Mouse (Mus musculus) kidney, embryonic 16.5 days (tissue): ENCODE data around the gene Gm5134. TPM values are rescaled to one million over a fixed set of nuclear protein-coding genes. Genes with fewer than 3 reads are reported as not detected.
"Not testable (repeated sequence)": the region's sequence is repeated elsewhere in the genome, so short reads cannot be mapped to it uniquely, and the experiment has no call there.

Experiments used
- ATAC-seq: fragments of 200-750 bp; cut with Nextera tagmentation; 2 replicates; pipeline ENCODE4 v1.8.0; 2017; ENCODE audit warnings: moderate TSS enrichment; ENCODE audit not compliant: low FRiP score, low TSS enrichment
- H3K27ac ChIP-seq: fragments of 300-500 bp; sonication (generic); 2 replicates; pipeline ENCODE4 v1.5.1; 2014; ENCODE audit warnings: low read length
- H3K27me3 ChIP-seq: fragments of 300-500 bp; sonication (generic); 2 replicates; pipeline ENCODE4 v1.6.1; 2014; ENCODE audit warnings: low read length, control low read depth, mixed read lengths; ENCODE audit not compliant: insufficient read depth
- H3K36me3 ChIP-seq: fragments of 300-500 bp; sonication (generic); 2 replicates; pipeline ENCODE4 v1.6.1; 2014; ENCODE audit warnings: low read length, control low read depth, mixed read lengths; ENCODE audit not compliant: insufficient read depth
- H3K4me1 ChIP-seq: fragments of 300-500 bp; sonication (generic); 2 replicates; pipeline ENCODE4 v1.6.1; 2014; ENCODE audit warnings: low read length, control low read depth, mixed read lengths; ENCODE audit not compliant: insufficient read depth
- H3K4me2 ChIP-seq: fragments of 300-500 bp; sonication (generic); replicated peaks from 2 replicates; pipeline ENCODE4 v1.6.1; 2014; ENCODE audit warnings: low read depth, low read length
- H3K4me3 ChIP-seq: fragments of 300-500 bp; sonication (generic); 2 replicates; pipeline ENCODE4 v1.5.1; 2014; ENCODE audit warnings: mild to moderate bottlenecking, low read length
- H3K9ac ChIP-seq: fragments of 300-500 bp; sonication (generic); replicated peaks from 2 replicates; pipeline ENCODE4 v1.6.1; 2014; ENCODE audit warnings: low read length
- H3K9me3 ChIP-seq: fragments of 300-500 bp; sonication (generic); 2 replicates; pipeline ENCODE4 v1.6.1; 2016; ENCODE audit warnings: low read length, control low read depth
- WGBS: fragments of 180-500 bp; shearing (Covaris S2); extraction: QIAGEN DNeasy Blood & Tissue Kit; methylation state at CpG from one replicate; pipeline ENCODE4 v1.1.7; 2014; 5-methylcytosine and 5-hydroxymethylcytosine counted together
- polyA plus RNA-seq: library from polyadenylated mRNA; unstranded; fragments of >200 nt; fragmentation: Nextera tagmentation; extraction: Ambion mirVana; gene quantifications from 2 replicates; pipeline ENCODE4 v1.2.1, GENCODE M21; 2015

The Gm5134 gene
- polyA plus RNA-seq, 1 experiment from 2014 or later = not detected

DNA sequence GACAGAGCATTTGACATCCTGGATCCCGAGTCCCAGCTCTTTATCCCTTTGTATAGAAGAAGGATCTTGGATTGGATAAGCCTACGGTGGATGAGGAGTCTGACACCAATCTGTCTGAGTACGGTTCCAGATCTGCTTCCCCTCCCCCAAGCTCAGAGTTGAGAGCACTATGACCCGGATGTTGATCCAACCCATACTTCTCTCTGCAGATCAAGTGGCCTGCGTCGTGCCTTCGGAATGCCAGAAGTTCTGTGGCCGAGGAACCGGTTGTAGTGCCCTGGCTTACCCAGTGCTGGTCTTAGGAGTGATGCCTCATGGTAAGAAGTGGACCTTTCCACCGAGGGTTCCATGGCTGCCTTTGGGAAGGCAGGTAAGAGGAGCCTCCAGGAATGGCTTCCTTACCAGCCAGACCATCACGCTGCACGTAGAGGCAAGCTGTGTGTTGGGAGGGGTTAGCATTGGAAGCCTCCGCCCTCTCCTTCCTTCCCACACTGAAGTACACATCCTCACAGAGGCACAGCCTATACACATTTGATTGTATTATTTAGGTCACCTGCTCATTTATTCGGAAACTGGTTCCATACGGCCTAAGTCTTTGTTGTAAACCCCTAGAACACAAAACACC lies 39.4 kb downstream of the Gm5134 start:
- Histone ChIP-seq H3K9ac (no peak overlapping the region), H3K4me2 (no peak overlapping the region), H3K4me3 (no peak overlapping the region), H3K27me3 (no peaks in the 10 kb centered on the region), H3K27ac (no peak overlapping the region), H3K4me1 (no peaks in the 10 kb centered on the region), H3K9me3 (no peaks in the 10 kb centered on the region), H3K36me3 (no peaks in the 10 kb centered on the region)
- WGBS = 84% methylated on average over 15 of the region's 15 CpGs
- ATAC-seq = no peak

DNA sequence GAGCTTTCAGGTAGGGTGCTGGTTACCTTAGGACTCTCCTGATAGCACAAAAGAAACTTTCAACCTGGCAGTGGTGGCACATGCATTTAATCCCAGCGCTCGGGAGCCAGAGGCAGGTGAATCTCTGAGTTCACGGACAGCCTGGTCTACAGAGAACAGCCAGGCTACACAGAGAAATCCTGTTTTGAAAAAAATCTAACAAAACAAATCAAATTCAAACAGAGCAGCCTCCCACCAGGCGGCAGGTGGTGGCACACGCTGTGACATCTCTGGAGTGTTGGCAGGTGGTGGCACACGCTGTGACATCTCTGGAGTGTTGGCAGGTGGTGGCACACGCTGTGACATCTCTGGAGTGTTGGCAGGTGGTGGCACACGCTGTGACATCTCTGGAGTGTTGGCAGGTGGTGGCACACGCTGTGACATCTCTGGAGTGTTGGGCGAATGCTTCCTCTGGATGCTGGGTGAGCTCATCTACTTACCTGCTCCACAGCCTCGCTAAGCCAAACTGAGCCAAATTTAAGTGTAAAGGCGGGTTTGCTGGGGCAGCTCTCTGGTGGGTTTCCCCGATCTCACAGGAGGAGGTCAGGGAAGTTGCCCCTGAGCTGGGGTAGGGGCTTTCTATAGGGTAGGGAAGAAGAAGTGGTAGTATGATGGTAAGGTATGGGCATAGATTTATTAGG lies 40.4 kb downstream of the Gm5134 start:
- not testable (repeated sequence) for H3K27me3 ChIP-seq, H3K4me3 ChIP-seq, ATAC-seq, H3K4me2 ChIP-seq, H3K4me1 ChIP-seq, H3K36me3 ChIP-seq, H3K9me3 ChIP-seq, H3K9ac ChIP-seq, H3K27ac ChIP-seq
- WGBS = 81% methylated on average over 12 of the region's 13 CpGs

DNA sequence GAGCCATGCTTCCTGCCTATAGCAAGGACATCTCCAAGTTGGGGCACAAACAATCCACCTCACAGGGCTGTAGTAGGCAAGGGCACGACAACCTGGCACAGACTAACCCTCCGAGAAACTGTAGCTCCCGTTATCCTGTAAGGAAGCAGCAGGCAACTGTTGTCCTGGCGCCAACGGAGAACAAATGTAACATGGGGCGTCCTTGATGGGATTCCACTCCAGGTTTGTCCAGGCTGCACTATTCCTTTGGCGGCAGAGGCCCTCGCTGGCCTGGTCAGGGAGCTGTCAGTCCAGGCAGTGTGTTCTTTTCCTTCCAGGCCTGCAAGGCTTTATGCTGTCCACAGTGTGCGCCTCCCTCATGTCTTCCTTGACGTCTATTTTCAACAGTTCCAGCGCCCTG lies 41.1 kb downstream of the Gm5134 start:
- Histone ChIP-seq H3K4me3 (no peak overlapping the region), H3K36me3 (no peaks in the 10 kb centered on the region), H3K4me1 (no peaks in the 10 kb centered on the region), H3K9me3 (no peaks in the 10 kb centered on the region), H3K27ac (no peak overlapping the region), H3K4me2 (no peak overlapping the region), H3K9ac (no peak overlapping the region), H3K27me3 (no peaks in the 10 kb centered on the region)
- 88% methylated on average over 11 of the region's 11 CpGs for WGBS
- ATAC-seq = no peak

DNA sequence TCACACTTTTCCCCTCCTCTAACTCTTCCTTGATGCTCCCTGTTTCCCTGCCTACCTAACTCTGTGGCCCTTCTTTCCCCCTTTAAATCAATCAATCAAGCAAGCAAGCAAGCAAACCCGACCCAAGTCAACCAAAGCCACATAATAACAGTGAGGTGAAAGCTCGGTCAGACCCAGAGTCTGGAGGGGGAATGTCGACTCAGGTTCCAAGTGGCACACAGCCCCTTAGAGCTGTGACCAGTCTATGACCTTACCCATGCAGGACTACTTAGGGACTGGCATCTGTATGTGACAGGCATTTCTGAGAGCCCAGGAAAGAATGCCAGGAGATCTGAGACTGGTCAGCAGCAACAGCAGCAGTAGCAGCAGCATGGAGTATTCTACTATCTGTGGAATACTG lies 42.0 kb downstream of the Gm5134 start:
- Histone ChIP-seq H3K9ac (no peak overlapping the region), H3K36me3 (no peaks in the 10 kb centered on the region), H3K27ac (no peak overlapping the region), H3K27me3 (no peaks in the 10 kb centered on the region), H3K9me3 (no peaks in the 10 kb centered on the region), H3K4me2 (no peak overlapping the region), H3K4me1 (0 out of 2 replicates have a peak, but pooled peaks cover 2% of the 10 kb centered on the region), H3K4me3 (no peak overlapping the region)
- 25% methylated on average over 3 of the region's 3 CpGs for WGBS
- no peak for ATAC-seq

DNA sequence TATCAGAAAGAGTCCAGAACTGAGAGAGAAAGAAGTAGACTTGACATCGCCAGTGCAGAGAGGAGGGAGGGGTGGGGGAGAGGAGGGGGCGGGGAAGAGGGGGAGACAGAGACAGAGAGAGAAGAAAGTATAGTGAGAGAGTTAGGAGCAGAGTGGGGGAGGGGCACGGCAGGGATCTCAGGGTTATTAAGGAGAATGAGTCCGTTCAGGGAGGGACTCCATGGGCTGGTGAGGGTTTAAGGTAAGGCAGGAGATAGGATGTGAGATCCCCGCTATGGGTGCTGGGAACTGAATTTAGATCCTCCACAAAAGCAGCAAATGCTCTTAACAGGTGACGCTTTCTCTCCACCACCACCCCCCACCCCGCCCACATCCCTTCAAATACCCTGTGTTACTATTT lies 46.8 kb downstream of the Gm5134 start:
- Histone ChIP-seq H3K36me3 (no peaks in the 10 kb centered on the region), H3K9ac (no peak overlapping the region), H3K27me3 (no peaks in the 10 kb centered on the region), H3K4me2 (peak overlapping the region; percentile 4; the same call in 1 of the 2 replicates), H3K4me3 (no peak overlapping the region), H3K4me1 (peaks cover 11% of the 10 kb centered on the region; the same call in 1 of the 2 replicates), H3K9me3 (no peaks in the 10 kb centered on the region), H3K27ac (no peak overlapping the region)
- WGBS = 21% methylated on average over 6 of the region's 7 CpGs
- ATAC-seq = no peak

DNA sequence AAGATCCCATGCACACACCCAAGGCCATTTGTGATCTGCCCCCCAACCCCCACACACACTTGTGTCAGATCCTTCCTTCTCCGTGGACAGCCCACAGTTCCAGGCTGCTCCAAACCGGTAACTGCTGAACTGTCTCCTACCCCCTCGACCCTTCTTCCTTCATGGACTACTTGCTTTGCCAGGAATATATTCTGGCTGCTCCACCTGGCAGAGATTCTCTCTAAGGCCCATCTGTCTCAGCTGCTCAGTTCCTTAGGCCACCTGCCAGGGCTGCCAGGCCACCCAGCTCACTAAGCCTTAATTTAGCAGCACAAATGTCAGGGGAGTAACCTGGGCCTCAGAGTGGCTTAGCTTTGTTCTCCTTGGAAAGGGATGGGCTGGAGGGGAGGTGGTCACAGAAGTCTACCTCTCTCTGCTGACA lies 47.8 kb downstream of the Gm5134 start:
- H3K4me2 ChIP-seq = no peak overlapping the region
- no peak for ATAC-seq
- WGBS = 12% methylated on average over 3 of the region's 3 CpGs
- H3K27ac ChIP-seq = no peak overlapping the region
- H3K9me3 ChIP-seq = no peaks in the 10 kb centered on the region
- H3K36me3 ChIP-seq = no peaks in the 10 kb centered on the region
- no peak overlapping the region for H3K9ac ChIP-seq
- no peak overlapping the region for H3K4me3 ChIP-seq
- H3K27me3 ChIP-seq = no peaks in the 10 kb centered on the region
- H3K4me1 ChIP-seq = peaks cover 11% of the 10 kb centered on the region; the same call in 1 of the 2 replicates

DNA sequence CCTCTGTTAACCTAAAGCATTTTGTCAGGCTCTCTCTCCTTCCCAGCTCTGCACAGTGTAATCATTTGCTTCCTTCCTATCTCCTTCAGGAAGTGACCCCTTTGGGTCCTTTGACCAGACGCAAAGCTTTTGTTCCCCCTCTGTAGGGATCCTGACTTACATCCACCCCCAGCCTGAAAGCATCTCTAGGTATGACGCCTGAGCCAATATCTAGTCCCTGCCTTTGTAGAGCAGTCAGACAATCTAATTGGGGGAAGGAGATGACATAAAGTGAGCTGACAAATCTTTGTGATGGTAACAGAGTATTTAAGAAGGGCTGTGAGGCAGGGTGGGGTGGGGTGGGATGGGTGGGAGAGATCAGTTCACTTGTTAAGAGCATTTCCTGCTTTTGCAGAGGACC lies 48.3 kb downstream of the Gm5134 start:
- 63% methylated on average over 2 of the region's 2 CpGs for WGBS
- ATAC-seq = no peak

DNA sequence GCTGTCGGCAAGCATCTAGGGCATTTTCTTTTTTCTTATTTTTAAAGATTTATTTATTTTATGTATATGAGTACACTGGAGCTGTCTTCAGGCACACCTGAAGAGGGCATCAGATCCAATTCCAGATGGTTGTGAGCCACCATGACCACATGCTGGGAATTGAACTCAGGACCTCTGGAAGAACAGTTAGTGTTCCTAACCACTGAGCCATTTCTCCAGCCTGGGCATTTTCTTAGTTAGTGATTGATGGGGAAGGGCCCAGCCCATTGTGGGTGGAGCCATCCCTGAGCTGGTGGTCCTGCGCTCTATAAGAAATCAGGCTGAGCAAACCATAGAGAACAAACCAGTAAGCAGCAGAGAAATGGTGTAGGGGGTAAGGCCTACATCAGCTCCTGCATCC lies 48.9 kb downstream of the Gm5134 start:
- 92% methylated on average over 2 of the region's 2 CpGs for WGBS

More for the DNA sequence above, 48.3 kb downstream of the Gm5134 start:
- no peaks in the 10 kb centered on the region for H3K36me3 ChIP-seq
- peaks cover 11% of the 10 kb centered on the region; the same call in 1 of the 2 replicates for H3K4me1 ChIP-seq
- no peak overlapping the region for H3K4me3 ChIP-seq
- H3K4me2 ChIP-seq = no peak overlapping the region
- no peaks in the 10 kb centered on the region for H3K9me3 ChIP-seq
- no peaks in the 10 kb centered on the region for H3K27me3 ChIP-seq
- no peak overlapping the region for H3K27ac ChIP-seq
- no peak overlapping the region for H3K9ac ChIP-seq

DNA sequence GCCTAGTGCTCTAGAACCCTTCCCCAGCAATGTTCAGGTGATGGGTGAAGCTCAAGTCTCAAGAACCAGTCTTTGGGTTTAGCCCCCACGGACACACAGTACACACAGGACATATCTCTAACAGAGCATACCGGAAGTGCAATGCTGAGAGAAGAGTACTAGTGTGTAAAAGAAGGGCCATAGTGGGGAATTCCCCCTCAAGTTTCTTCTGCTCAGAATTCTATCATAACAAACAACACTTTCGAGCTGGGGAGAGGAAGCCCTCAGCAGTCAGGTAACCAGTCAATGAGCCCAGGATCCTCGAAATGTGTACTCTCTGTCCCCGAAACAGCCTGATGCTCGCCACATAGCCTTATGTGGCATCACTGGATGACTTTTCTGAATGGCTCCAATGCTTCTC lies 52.1 kb downstream of the Gm5134 start:
- no peak overlapping the region for H3K4me2 ChIP-seq
- no peak overlapping the region for H3K9ac ChIP-seq
- H3K4me1 ChIP-seq = peaks cover 8% of the 10 kb centered on the region; the same call in 1 of the 2 replicates
- no peaks in the 10 kb centered on the region for H3K27me3 ChIP-seq
- WGBS = 86% methylated on average over 6 of the region's 6 CpGs
- no peaks in the 10 kb centered on the region for H3K36me3 ChIP-seq
- H3K9me3 ChIP-seq = no peaks in the 10 kb centered on the region
- ATAC-seq = no peak
- no peak overlapping the region for H3K27ac ChIP-seq
- no peak overlapping the region for H3K4me3 ChIP-seq

More for the DNA sequence above, 48.9 kb downstream of the Gm5134 start:
- Histone ChIP-seq H3K9ac (no peak overlapping the region), H3K4me3 (no peak overlapping the region), H3K36me3 (no peaks in the 10 kb centered on the region), H3K27ac (no peak overlapping the region), H3K4me2 (no peak overlapping the region), H3K27me3 (no peaks in the 10 kb centered on the region), H3K9me3 (no peaks in the 10 kb centered on the region), H3K4me1 (peaks cover 11% of the 10 kb centered on the region; the same call in 1 of the 2 replicates)
- ATAC-seq = no peak

DNA sequence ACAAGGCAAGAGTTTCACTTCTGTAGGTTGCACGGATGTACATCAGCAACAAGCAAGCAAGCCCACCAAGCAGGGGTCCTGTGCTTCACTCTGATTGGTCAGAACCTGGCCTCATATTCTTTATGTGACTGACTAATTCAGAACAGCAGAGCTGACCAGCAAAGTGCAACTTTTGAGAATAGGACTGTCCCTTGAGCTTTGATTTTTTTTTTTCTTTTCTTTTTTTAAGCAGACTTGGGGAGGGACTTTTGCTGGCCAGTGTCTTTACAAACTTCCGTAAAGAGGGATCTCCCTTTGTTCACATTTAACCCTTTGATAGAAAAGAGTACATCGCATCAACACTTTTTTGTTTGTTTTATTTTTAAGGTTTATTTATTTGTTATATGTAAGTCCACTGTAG lies 55.5 kb downstream of the Gm5134 start:
- Histone ChIP-seq H3K4me3 (no peak overlapping the region), H3K36me3 (no peaks in the 10 kb centered on the region), H3K9me3 (no peaks in the 10 kb centered on the region), H3K4me1 (no peaks in the 10 kb centered on the region), H3K4me2 (no peak overlapping the region), H3K27me3 (no peaks in the 10 kb centered on the region), H3K9ac (no peak overlapping the region), H3K27ac (no peak overlapping the region)
- no peak for ATAC-seq
- 74% methylated on average over 3 of the region's 3 CpGs for WGBS
